Mouse (Mus musculus): Measurements from ENCODE around the gene Nme9.

The Nme9 gene

DNA sequence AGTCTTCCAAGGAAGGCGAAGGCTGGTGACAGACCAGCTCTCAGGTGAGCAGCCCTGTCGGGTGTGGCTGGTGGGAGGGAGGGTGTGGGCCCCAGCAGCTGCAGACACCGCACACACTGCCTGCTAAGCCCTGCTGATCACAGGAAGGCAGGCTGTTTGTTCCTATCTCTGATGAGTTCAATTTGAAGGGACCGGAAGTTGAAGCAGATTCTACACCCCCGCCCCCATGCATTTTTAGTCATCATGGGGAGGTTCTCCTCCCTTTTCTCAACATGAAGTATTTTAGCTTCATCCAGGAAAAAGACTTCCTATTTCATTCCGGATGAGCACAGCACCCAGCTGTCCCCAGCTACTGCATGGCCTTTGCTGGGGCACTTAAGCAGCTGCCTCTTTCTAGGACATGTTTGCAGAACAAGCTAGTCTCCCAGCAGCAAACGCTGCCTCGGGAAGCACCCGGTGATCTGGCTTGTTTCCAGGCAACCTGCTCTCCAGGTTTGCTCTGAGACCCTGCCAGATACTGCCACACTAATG lies 28.0 kb downstream of the Nme9 start:
- no peak for DNase-seq (ENCODE audit: low read depth, low spot score)

DNA sequence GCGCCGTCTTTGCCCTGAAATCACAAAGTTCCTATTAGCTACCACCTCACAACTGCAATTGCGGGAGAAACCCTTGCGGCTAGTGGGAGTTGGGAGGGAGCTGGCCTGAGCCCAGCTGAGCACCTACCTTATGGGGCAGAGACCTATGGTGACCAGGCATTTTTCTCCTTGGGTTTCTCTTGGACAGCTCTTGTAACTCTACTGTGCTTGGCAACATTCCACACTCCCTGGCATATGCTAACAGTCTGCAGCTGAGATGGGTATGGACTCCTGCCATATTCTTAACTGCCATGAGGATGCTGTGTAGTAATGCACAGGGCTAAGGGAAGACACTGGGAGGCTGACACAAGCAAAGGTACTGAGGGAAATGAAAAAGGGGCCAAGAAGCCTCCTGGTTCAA lies 29.5 kb downstream of the Nme9 start:
- DNase-seq (ENCODE audit: low read depth, low spot score) = no peak

DNA sequence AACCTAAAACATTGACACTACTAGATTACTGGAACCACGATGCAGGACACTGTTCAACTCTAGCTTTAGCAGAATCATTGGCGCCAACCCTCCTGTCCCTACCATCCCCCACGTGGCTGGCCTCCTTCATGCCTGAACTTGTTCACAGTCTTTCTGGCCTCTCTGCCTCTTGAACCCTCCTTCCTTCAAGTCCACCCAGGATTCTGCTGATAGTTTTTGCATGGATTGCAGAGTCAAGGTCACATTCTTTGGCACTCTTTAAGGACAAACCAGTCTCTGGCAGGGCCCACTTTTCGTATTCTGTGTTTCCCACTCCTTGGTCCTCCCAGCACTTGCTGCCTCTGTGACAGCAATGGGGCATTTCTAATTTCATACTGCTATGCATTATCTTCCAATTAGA lies 31.9 kb downstream of the Nme9 start:
- peak; percentile 57 for DNase-seq (ENCODE audit: low read depth, low spot score)

DNA sequence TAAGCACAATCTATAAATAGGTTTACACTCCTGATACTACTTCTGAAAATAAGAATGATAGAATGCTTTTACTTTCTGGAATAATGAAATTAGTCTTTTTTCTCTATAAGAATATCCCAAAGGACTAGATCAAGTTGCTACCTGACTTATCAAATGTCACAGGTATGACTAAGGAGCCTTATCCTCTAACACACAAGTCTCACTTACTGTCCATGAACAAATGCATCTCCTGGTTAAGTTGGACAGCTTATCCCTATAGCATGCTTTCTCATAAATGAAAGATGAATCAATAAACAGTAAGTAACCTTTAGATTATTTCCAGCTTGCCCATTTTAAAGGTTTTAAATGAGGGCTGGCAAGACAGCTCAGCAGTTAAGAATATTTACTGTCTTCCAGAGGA lies 33.4 kb downstream of the Nme9 start:
- DNase-seq (ENCODE audit: low read depth, low spot score) = no peak

DNA sequence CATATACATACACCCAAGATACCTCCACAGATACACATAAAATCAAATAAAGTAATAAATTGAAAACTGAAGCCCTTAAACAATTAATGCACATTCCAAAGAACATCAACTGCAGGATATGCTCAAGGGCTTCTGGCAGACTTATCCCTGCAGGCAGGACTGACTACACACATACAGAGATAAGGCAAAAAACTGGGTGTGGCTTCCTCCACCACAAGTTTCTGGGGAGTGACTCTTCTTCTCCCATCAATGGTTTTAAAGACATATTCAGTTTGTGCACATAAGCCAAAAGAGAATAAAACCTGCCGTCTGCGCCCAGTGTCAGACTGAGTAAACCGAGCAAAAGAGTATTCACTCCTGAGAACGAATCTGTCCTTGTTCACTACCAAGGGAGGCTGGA lies 33.9 kb downstream of the Nme9 start:
- DNase-seq (ENCODE audit: low read depth, low spot score) = no peak

DNA sequence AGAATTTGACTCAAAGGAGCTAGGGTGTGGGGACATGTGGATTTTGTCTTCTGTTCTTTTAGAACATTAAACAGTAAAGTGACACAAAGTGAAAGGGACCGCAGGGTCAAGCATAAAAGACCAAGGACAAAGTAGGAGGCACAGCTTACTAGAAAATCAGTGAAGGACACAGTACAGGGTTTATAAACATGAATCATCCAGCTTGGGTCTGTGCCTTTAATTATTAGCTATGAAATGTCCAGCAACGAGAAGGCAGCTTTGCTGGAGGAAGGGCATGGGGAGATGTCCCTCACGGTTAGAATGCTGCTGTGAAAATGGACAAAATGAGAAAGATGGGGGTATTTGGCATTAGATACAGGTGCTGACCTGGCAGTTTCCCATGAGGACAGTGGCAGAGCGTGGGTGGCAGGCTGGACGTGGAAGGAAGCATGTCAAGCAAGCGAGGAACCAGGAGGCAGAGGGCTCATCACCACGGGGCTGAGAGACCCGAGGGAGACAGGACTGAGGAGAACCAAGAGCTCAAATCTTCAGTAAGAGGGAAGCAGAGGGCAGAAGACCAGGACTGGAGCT lies 35.9 kb downstream of the Nme9 start:
- DNase-seq (ENCODE audit: low read depth, low spot score) = no peak

DNA sequence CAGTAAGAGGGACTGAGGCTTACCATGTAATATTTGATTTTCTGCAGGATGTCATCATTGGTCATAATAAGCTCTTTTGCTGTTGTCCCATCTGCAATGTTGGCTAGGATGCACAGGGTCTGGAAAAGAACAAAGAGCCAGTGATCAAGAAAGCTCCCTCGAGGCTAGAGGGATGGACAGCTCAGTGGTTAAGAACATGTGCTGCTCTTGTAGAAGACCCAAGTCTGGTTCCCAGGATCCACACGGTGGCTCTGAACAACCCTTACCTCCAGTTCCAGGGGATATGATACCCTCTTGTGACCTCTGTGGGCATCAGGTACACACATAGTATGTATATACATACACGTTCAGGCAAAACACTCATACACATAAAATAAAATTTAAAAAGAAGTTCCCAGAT lies 36.6 kb downstream of the Nme9 start:
- DNase-seq (ENCODE audit: low read depth, low spot score) = no peak

DNA sequence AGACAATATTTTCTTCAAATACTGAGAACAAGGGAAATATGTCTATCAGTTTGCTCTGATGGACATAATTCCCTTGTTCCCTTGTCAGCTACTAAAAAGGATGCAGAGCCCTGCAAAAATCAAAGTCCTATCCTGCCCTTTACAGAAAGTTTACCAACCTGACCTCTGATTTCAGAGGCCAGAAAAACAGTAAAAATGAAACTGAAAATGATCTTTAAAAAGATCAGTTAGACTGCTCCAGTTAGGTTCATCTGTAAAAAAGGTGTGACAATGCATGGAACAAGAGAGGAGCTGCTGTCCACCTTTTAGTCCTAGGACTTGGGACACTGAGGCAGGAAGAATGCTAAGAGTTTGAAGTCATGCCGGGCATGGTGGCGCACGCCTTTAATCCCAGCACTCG lies 39.8 kb downstream of the Nme9 start:
- DNase-seq (ENCODE audit: low read depth, low spot score) = no peak

DNA sequence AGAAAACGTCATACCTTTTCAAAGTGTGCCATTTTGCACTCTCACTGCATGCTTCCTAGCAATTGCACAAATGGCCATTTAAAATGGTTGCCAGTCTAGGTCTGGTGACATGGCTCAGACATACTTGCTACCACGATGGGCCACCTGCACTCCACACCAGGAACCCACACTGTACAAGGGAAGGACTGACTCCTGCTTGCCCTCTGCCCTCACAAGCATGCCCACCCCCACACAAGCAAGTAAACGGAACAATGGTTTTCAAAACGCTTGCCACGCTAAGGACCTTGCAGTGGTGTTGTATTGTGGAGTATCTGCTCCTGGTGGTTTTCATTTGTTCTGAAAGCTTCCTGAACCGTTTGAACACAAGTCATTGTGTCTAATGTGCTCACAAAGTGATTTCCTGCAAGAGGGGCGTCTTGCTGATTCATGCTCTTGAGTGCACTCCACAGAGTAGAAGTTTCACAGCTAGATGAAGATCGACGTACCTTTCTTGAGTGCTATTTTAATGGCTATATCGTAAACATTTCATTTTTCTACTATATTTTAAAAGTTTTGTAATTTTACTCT lies 41.4 kb downstream of the Nme9 start:
- DNase-seq (ENCODE audit: low read depth, low spot score) = no peak

DNA sequence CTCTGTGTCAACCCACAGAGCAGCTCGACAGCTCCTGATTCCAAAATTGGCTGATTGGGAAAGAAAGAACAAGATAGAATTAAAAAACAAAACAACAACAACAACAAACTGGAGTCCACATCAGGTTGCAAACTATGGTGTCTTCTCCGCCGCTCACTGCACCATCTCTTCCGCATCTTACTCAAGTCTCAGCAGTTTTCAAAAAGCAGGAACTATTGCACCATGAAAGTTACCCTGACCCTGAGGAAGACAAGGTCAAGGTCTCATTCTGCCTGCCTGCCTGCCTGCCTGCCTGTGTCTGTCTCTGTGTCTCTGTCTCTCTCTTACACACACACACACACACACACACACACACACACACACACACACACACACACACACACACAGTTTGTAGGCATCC lies 48.1 kb downstream of the Nme9 start:
- DNase-seq (ENCODE audit: low read depth, low spot score) = no peak

DNA sequence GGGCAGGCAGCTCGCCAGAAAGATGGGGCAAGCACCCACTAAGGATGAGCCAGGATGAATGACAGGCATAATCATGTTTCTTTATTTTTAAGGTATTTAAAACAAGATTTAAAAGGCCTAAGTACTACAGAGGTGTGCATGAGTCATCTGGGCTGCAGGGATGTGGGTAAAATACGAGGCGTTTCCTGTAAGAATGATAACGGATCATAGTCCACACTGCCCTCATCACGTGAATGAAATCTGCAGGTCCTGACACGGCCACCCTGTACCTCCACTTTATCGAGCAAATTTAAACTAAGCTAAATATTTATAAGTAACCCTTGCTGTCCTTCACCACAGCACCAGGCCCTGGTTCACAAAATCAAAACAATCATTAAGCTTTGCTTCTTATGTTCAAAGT lies 54.6 kb downstream of the Nme9 start:
- DNase-seq (ENCODE audit: low read depth, low spot score) = no peak

All from ZHBTc4 (cell line).